Mouse (Mus musculus): ENCODE data around the gene Cpm. TPM values are rescaled to one million over a fixed set of nuclear protein-coding genes. Genes with fewer than 3 reads are reported as not detected.

The Cpm gene
- total RNA-seq, 2 experiments from 2014 or later: 5.7 to 5.9 TPM

GRCm38 (mm10) chr10:117617568-117618345, 11.5 kb upstream of the Cpm start:
- DNase-seq: no peak
- intact Hi-C loops (cut with DNase I): no loop called here

GRCm38 (mm10) chr10:117619041-117619861, 10.0 kb upstream of the Cpm start:
- intact Hi-C loops (cut with DNase I): no loop called here
- no peak for DNase-seq

GRCm38 (mm10) chr10:117619862-117620179, 9.5 kb upstream of the Cpm start:
- intact Hi-C loops (cut with DNase I): no loop called here
- no peak for DNase-seq

- intact Hi-C loops (cut with DNase I): no loop called here
- no peak for DNase-seq
Measured at GRCm38 (mm10) chr10:117620530-117620929, 8.8 kb upstream of the Cpm start.

GRCm38 (mm10) chr10:117620934-117621501, 8.3 kb upstream of the Cpm start:
- no peak for DNase-seq
- intact Hi-C loops (cut with DNase I): no loop called here

GRCm38 (mm10) chr10:117621616-117622533, 7.4 kb upstream of the Cpm start:
- intact Hi-C loops (cut with DNase I): no loop called here
- no peak for DNase-seq

- intact Hi-C loops (cut with DNase I): no loop called here
- DNase-seq: no peak
Measured at GRCm38 (mm10) chr10:117623358-117623757, 5.9 kb upstream of the Cpm start.

- intact Hi-C loops (cut with DNase I): no loop called here
- DNase-seq: no peak
Measured at GRCm38 (mm10) chr10:117624222-117624621, 5.1 kb upstream of the Cpm start.

GRCm38 (mm10) chr10:117624655-117625497, 4.4 kb upstream of the Cpm start:
- intact Hi-C loops (cut with DNase I): no loop called here
- no peak for DNase-seq

- intact Hi-C loops (cut with DNase I): no loop called here
- DNase-seq: no peak
Measured at GRCm38 (mm10) chr10:117625500-117626296, 3.6 kb upstream of the Cpm start.

GRCm38 (mm10) chr10:117626297-117626613, 3.0 kb upstream of the Cpm start:
- intact Hi-C loops (cut with DNase I): no loop called here
- DNase-seq: no peak

GRCm38 (mm10) chr10:117626840-117627615, 2.3 kb upstream of the Cpm start:
- no peak for DNase-seq
- intact Hi-C loops (cut with DNase I): no loop called here

- DNase-seq: no peak
- intact Hi-C loops (cut with DNase I): no loop called here
Measured at GRCm38 (mm10) chr10:117627616-117627930, 1.7 kb upstream of the Cpm start.

GRCm38 (mm10) chr10:117627949-117628348, 1.4 kb upstream of the Cpm start:
- DNase-seq: no peak
- intact Hi-C loops (cut with DNase I): no loop called here

- intact Hi-C loops (cut with DNase I): no loop called here
- peak in 1 of 2 experiments; percentile 1 for DNase-seq
Measured at GRCm38 (mm10) chr10:117628363-117629168, 734 bp upstream of the Cpm start.

- DNase-seq: no peak
- intact Hi-C loops (cut with DNase I): no loop called here
Measured at GRCm38 (mm10) chr10:117630176-117630575, 876 bp downstream of the Cpm start.

GRCm38 (mm10) chr10:117630810-117631209, 1.5 kb downstream of the Cpm start:
- DNase-seq: no peak
- intact Hi-C loops (cut with DNase I): no loop called here

Data from heart, postnatal 10 days (tissue).